14 mouse cellular contexts compared by ENCODE assay signal in genomic region chr11:97569301-97569724, GRCm38 (mm10). TPM values are rescaled to one million over a fixed set of nuclear protein-coding genes. Genes with fewer than 3 reads are reported as not detected.
DNase-seq lines count a peak whose midpoint lies in the region; ATAC-seq lines count a peak whose summit lies in the region.
"Had no signal": no experiment of that assay in that cellular context is flagged by ENCODE, and none has a peak within 500 bp of the region (broad histone marks: within the 10 kb centered on the region; RNA-seq: fewer than 3 reads in every experiment).

No protein-coding gene starts in this region.

- H3K36me3 ChIP-seq in hindbrain, embryonic 14.5 days (replicated peaks; ENCODE audit: control insufficient read depth, insufficient read depth) = no peaks in the 10 kb centered on the region
- H3K36me3 ChIP-seq: embryonic facial prominence, embryonic 12.5 days had no signal

- H3K27me3 ChIP-seq in hindbrain, embryonic 14.5 days (ENCODE audit: control insufficient read depth, insufficient read depth, low read length) = no peaks in the 10 kb centered on the region

- no peak overlapping the region for H3K4me2 ChIP-seq in hindbrain, embryonic 14.5 days (replicated peaks)
- H3K4me2 ChIP-seq: embryonic facial prominence, embryonic 12.5 days; heart, embryonic 11.5 days had no signal

- H3K9me3 ChIP-seq in hindbrain, embryonic 14.5 days (ENCODE audit: control insufficient read depth, low read length) = no peaks in the 10 kb centered on the region
- H3K9me3 ChIP-seq: embryonic facial prominence, embryonic 12.5 days had no signal

- ATAC-seq in hindbrain, embryonic 14.5 days (ENCODE audit: low FRiP score) = no peak
- ATAC-seq: inflammation-experienced regulatory T-cells, adult 6 months; Patski had no signal

- WGBS in hindbrain, embryonic 14.5 days = 24% methylated on average over 5 of the region's 5 CpGs

- DNase-seq in cerebellum, adult 18-20 months = peak; percentile 35 to 55
- no peak for DNase-seq in cerebellum, adult 8-10 months
- peak; percentile 63 for DNase-seq in testis, postnatal 14 days (ENCODE audit: low spot score)
- DNase-seq in testis, postnatal 10 days (ENCODE audit: low spot score) = no peak
- no peak for DNase-seq in hindbrain, embryonic 14.5 days (ENCODE audit: low spot score)
- DNase-seq in telencephalon, adult 2 months (ENCODE audit: low read depth, low spot score) = peak; percentile 55
- DNase-seq in gastrocnemius, postnatal 4 days (ENCODE audit: low spot score in 2 of 2) = no peak
- no peak for DNase-seq in thymus, postnatal 4 days
- DNase-seq: spleen, adult 18-20 months had no signal

- H3K27ac ChIP-seq in hindbrain, embryonic 14.5 days = peak overlapping the region; percentile 47
- H3K27ac ChIP-seq: embryonic facial prominence, embryonic 12.5 days; macrophage had no signal

- no peak overlapping the region for H3K4me3 ChIP-seq in hindbrain, embryonic 14.5 days (replicated peaks; ENCODE audit: low read length)
- H3K4me3 ChIP-seq: embryonic facial prominence, embryonic 12.5 days had no signal

- peaks cover 89% of the 10 kb centered on the region for H3K4me1 ChIP-seq in hindbrain, embryonic 14.5 days (replicated peaks; ENCODE audit: control insufficient read depth, insufficient read depth, low read length)

- H3K9ac ChIP-seq in hindbrain, embryonic 14.5 days = 0 out of 2 replicates have a peak overlapping the region, but pooled peaks have one; percentile 16
- H3K9ac ChIP-seq: embryonic facial prominence, embryonic 12.5 days had no signal

RNA-seq across cellular contexts. Expression of gene Srcin1, which starts 6.7 kb away (rescaled TPM):
- polyA plus RNA-seq in hindbrain, embryonic 14.5 days (2014; fragmentation: Nextera tagmentation; extraction: Ambion mirVana) = 9.1 and 11.8 TPM in 2 replicates
- 1 to 10 TPM; 1.3 to 1.7 TPM for total RNA-seq in gastrocnemius, postnatal 4 days (2021)
- polyA plus RNA-seq: inflammation-experienced regulatory T-cells, adult 6 months had no signal

Comparison
In these comparisons a context has a peak if more than half of its experiments do, and no peak if none do; other contexts are left out.
1. DNase-seq: peak in cerebellum, adult 18-20 months (2 of 2), testis, postnatal 14 days (single experiment) and telencephalon, adult 2 months (single experiment); none in cerebellum, adult 8-10 months (single experiment), testis, postnatal 10 days (single experiment), hindbrain, embryonic 14.5 days (single experiment), gastrocnemius, postnatal 4 days (0 of 2) and thymus, postnatal 4 days (single experiment).